Mouse (Mus musculus) kidney, adult 2 months (tissue): ENCODE data around the gene Steap3. TPM values are rescaled to one million over a fixed set of nuclear protein-coding genes. Genes with fewer than 3 reads are reported as not detected.
A peak's percentile ranks its signal among the peaks of the same experiment; 100 is the strongest.

Source experiments
- DNase-seq: peaks from one replicate; pipeline ENCODE4 v3.0.0; 2021
- H3K27ac ChIP-seq: fragments of 200-500 bp; 2 replicates; pipeline ENCODE4 v1.5.1; 2012; ENCODE audit warnings: low read depth, low read length, control low read depth, inconsistent platforms; ENCODE audit not compliant: insufficient read depth
- H3K27me3 ChIP-seq: fragments of 200-500 bp; replicated peaks from 2 replicates; pipeline ENCODE4 v1.6.1; 2012; ENCODE audit warnings: mild to moderate bottlenecking, moderate library complexity, low read length, inconsistent platforms; ENCODE audit not compliant: control insufficient read depth, insufficient read depth
- H3K36me3 ChIP-seq: fragments of 200-500 bp; 2 replicates; pipeline ENCODE4 v1.6.1; 2012; ENCODE audit warnings: mild to moderate bottlenecking, moderate library complexity, low read length, inconsistent platforms; ENCODE audit not compliant: control insufficient read depth, insufficient read depth
- H3K4me1 ChIP-seq: fragments of 200-500 bp; 2 replicates; pipeline ENCODE4 v1.6.1; 2011; ENCODE audit warnings: low read length; ENCODE audit not compliant: control insufficient read depth, insufficient read depth
- H3K4me3 ChIP-seq: fragments of 200-500 bp; 2 replicates; pipeline ENCODE4 v1.5.1; 2011; ENCODE audit warnings: mild to moderate bottlenecking, low read depth, low read length, control low read depth; ENCODE audit not compliant: insufficient read depth
- CTCF ChIP-seq: fragments of 200-500 bp; conservative IDR thresholded peaks from 2 replicates; pipeline ENCODE4 v1.5.1; 2011; ENCODE audit warnings: low read depth, mild to moderate bottlenecking, control low read depth, low read length, moderate library complexity, mixed read lengths; ENCODE audit not compliant: insufficient read depth, insufficient read length
- POLR2A ChIP-seq: fragments of 200-500 bp; IDR thresholded peaks from one replicate; pipeline ENCODE4 v1.6.1; 2011; ENCODE audit warnings: low read depth, low read length, control low read depth
- WGBS: fragments of 180-500 bp; shearing (Covaris S2); methylation state at CpG from one replicate; pipeline ENCODE4 v1.1.7; 2018; 5-methylcytosine and 5-hydroxymethylcytosine counted together
- polyA plus RNA-seq: library from polyadenylated mRNA; depleted of rRNA; stranded (reverse); fragments of >200 nt; gene quantifications from 2 replicates; pipeline ENCODE4 v1.2.3, GENCODE M21; 2012; rRNA removed

The Steap3 gene
- 25.1 and 47.7 TPM in 2 replicates for polyA plus RNA-seq

GRCm38 (mm10) chr1:120272605-120273004 lies at the start of gene Steap3:
Steap3 (minus strand) TSS chr1:120272705.
- no peaks in the 10 kb centered on the region for H3K4me1 ChIP-seq
- H3K36me3 ChIP-seq, result no peaks in the 10 kb centered on the region
- no peak within 1 kb of the TSS for H3K27ac ChIP-seq
- WGBS, result 95% methylated on average over 5 of the region's 5 CpGs
- no peak for TF ChIP-seq POLR2A
- TF ChIP-seq CTCF, result no peak
- no peak for DNase-seq
- H3K4me3 ChIP-seq, result no peak within 1 kb of the TSS
- H3K27me3 ChIP-seq, result no peaks in the 10 kb centered on the region

GRCm38 (mm10) chr1:120321270-120322021 lies 48.9 kb upstream of the Steap3 start:
- no peak overlapping the region for H3K27ac ChIP-seq

GRCm38 (mm10) chr1:120305801-120306200 lies 33.3 kb upstream of the Steap3 start:
- no peak overlapping the region for H3K4me3 ChIP-seq
- TF ChIP-seq CTCF, result no peak
- TF ChIP-seq POLR2A, result no peak
- H3K27me3 ChIP-seq, result no peaks in the 10 kb centered on the region
- 55% methylated on average over 2 of the region's 2 CpGs for WGBS
- H3K27ac ChIP-seq, result no peak overlapping the region
- no peaks in the 10 kb centered on the region for H3K4me1 ChIP-seq
- DNase-seq, result no peak
- H3K36me3 ChIP-seq, result no peaks in the 10 kb centered on the region

More at GRCm38 (mm10) chr1:120321270-120322021, 48.9 kb upstream of the Steap3 start:
- Histone ChIP-seq H3K27me3 (no peaks in the 10 kb centered on the region), H3K4me3 (no peak overlapping the region), H3K36me3 (no peaks in the 10 kb centered on the region), H3K4me1 (no peaks in the 10 kb centered on the region)
- no peak for DNase-seq
- 86% methylated on average over 16 of the region's 16 CpGs for WGBS
- TF ChIP-seq CTCF (no peak), POLR2A (no peak)

GRCm38 (mm10) chr1:120296936-120297335 lies 24.4 kb upstream of the Steap3 start:
- Histone ChIP-seq H3K27me3 (no peaks in the 10 kb centered on the region), H3K27ac (no peak overlapping the region), H3K4me3 (no peak overlapping the region), H3K4me1 (no peaks in the 10 kb centered on the region), H3K36me3 (no peaks in the 10 kb centered on the region)
- 96% methylated on average over 2 of the region's 2 CpGs for WGBS
- no peak for TF ChIP-seq CTCF
- no peak for TF ChIP-seq POLR2A
- no peak for DNase-seq

- no peak overlapping the region for H3K27ac ChIP-seq
- H3K36me3 ChIP-seq, result no peaks in the 10 kb centered on the region
- no peak overlapping the region for H3K4me3 ChIP-seq
- no peak for TF ChIP-seq CTCF
- no peak for TF ChIP-seq POLR2A
- 48% methylated on average over 1 of the region's 1 CpGs for WGBS
- no peaks in the 10 kb centered on the region for H3K4me1 ChIP-seq
- H3K27me3 ChIP-seq, result no peaks in the 10 kb centered on the region
- no peak for DNase-seq
These were observed 21.3 kb upstream of the Steap3 start for GRCm38 (mm10) chr1:120293803-120294202.

GRCm38 (mm10) chr1:120291709-120292108 lies 19.2 kb upstream of the Steap3 start:
- WGBS, result 90% methylated on average over 3 of the region's 3 CpGs
- no peaks in the 10 kb centered on the region for H3K27me3 ChIP-seq
- DNase-seq, result no peak
- no peak overlapping the region for H3K27ac ChIP-seq
- H3K4me3 ChIP-seq, result no peak overlapping the region
- H3K36me3 ChIP-seq, result no peaks in the 10 kb centered on the region
- TF ChIP-seq CTCF (no peak), POLR2A (no peak)
- no peaks in the 10 kb centered on the region for H3K4me1 ChIP-seq

GRCm38 (mm10) chr1:120289843-120290242 lies 17.3 kb upstream of the Steap3 start:
- Histone ChIP-seq H3K4me1 (no peaks in the 10 kb centered on the region), H3K4me3 (no peak overlapping the region), H3K36me3 (no peaks in the 10 kb centered on the region), H3K27ac (no peak overlapping the region), H3K27me3 (no peaks in the 10 kb centered on the region)
- no peak for DNase-seq
- no peak for TF ChIP-seq POLR2A
- TF ChIP-seq CTCF, result peak; percentile 29; the same call in 1 of the 2 replicates
- 67% methylated on average over 2 of the region's 2 CpGs for WGBS
